12 mouse cellular contexts compared by ENCODE assay signal in the genomic region with DNA sequence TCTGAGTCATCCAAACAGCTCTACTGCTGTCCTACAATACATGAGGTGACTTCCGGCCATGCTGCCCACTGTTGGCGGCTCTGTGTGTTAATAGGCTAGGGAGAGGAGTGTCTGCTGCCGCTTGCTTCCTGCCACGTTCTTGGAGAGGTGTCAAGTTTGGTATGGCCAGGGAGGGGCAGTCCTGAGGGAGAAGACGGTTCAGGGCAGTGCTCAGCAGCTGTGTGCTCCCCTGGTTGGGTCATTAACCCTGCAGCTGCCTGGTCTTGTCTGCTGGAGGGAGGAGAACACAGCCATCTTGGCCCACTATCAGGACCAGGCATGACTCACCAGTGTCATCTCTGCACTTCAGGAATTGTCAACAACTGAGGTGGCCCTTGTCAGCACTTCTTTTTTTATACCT. TPM values are rescaled to one million over a fixed set of nuclear protein-coding genes. Genes with fewer than 3 reads are reported as not detected.
DNase-seq lines count a peak whose midpoint lies in the region; ATAC-seq lines count a peak whose summit lies in the region.
"Had no signal": no experiment of that assay in that cellular context is flagged by ENCODE, and none has a peak within 500 bp of the region (broad histone marks: within the 10 kb centered on the region; RNA-seq: fewer than 3 reads in every experiment).

No protein-coding gene starts in this region.

- no peak overlapping the region for H3K9ac ChIP-seq in neural tube, embryonic 11.5 days (ENCODE audit: low read length)
- H3K9ac ChIP-seq in neural tube, embryonic 15.5 days (replicated peaks), result no peak overlapping the region

- no peak overlapping the region for H3K4me3 ChIP-seq in neural tube, embryonic 11.5 days (ENCODE audit: low read depth, low read length)
- no peak overlapping the region for H3K4me3 ChIP-seq in neural tube, embryonic 15.5 days (replicated peaks)

- no peaks in the 10 kb centered on the region for H3K9me3 ChIP-seq in neural tube, embryonic 11.5 days (ENCODE audit: control insufficient read depth, low read length)
- H3K9me3 ChIP-seq in neural tube, embryonic 15.5 days (replicated peaks), result no peaks in the 10 kb centered on the region

- intact Hi-C loops in gastrocnemius, postnatal 14 days (cut with DNase I; ENCODE audit: low total_unique reads), result no loop called here

- H3K27ac ChIP-seq in neural tube, embryonic 11.5 days (ENCODE audit: low read depth, low read length), result no peak overlapping the region
- no peak overlapping the region for H3K27ac ChIP-seq in neural tube, embryonic 15.5 days (replicated peaks)
- H3K27ac ChIP-seq: macrophage had no signal

- H3K27me3 ChIP-seq in neural tube, embryonic 11.5 days (ENCODE audit: control insufficient read depth, insufficient read depth, low read length), result no peaks in the 10 kb centered on the region
- H3K27me3 ChIP-seq in neural tube, embryonic 15.5 days (replicated peaks), result no peaks in the 10 kb centered on the region

- no peak overlapping the region for H3K4me2 ChIP-seq in neural tube, embryonic 11.5 days (ENCODE audit: low read depth)
- no peak overlapping the region for H3K4me2 ChIP-seq in neural tube, embryonic 15.5 days

- no peak for ATAC-seq in neural tube, embryonic 11.5 days (ENCODE audit: insufficient read depth, low FRiP score, low TSS enrichment)
- ATAC-seq in neural tube, embryonic 15.5 days (ENCODE audit: low FRiP score), result no peak

- 62% methylated on average over 5 of the region's 5 CpGs for WGBS in neural tube, embryonic 11.5 days
- WGBS in neural tube, embryonic 15.5 days, result 53% methylated on average over 5 of the region's 5 CpGs

- peaks cover 25% of the 10 kb centered on the region for H3K36me3 ChIP-seq in neural tube, embryonic 11.5 days (ENCODE audit: control insufficient read depth, insufficient read depth, low read length)
- H3K36me3 ChIP-seq in neural tube, embryonic 15.5 days, result peaks cover 79% of the 10 kb centered on the region

- peak; percentile 32 for DNase-seq in gastrocnemius, postnatal 14 days
- DNase-seq in gastrocnemius, adult 18-20 months (ENCODE audit: low spot score), result no peak
- DNase-seq in neural tube, embryonic 11.5 days (ENCODE audit: low spot score), result peak; percentile 9
- DNase-seq in liver, result peak; percentile 39
- DNase-seq in embryo, embryonic 10.5 days (ENCODE audit: low spot score), result no peak
- DNase-seq in thymus, postnatal 4 days, result no peak
- no peak for DNase-seq in T-cell, adult 2 months (ENCODE audit: low spot score)
- DNase-seq: layer of hippocampus, adult 9-11 months; thymus, postnatal 36 days had no signal

- H3K4me1 ChIP-seq in neural tube, embryonic 11.5 days (ENCODE audit: control insufficient read depth, insufficient read depth, low read length), result no peaks in the 10 kb centered on the region
- H3K4me1 ChIP-seq in neural tube, embryonic 15.5 days, result peaks cover 2% of the 10 kb centered on the region; the same call in 1 of the 2 replicates

RNA-seq across cellular contexts. Expression of gene Gtpbp2, which starts 7.5 kb away (rescaled TPM):
- 10 to 100 TPM; 45.4 to 56.3 TPM for total RNA-seq in gastrocnemius, postnatal 14 days (2021)
- 10 to 100 TPM; 41.0 to 41.4 TPM for total RNA-seq in gastrocnemius, adult 18-20 months (2021)
- 23.8 and 27.3 TPM in 2 replicates for polyA plus RNA-seq in neural tube, embryonic 11.5 days (2014; fragmentation: Nextera tagmentation; extraction: Ambion mirVana)
- polyA plus RNA-seq in neural tube, embryonic 15.5 days (2015; fragmentation: Nextera tagmentation; extraction: Ambion mirVana), result 41.3 and 43.5 TPM in 2 replicates

RNA-seq across cellular contexts. Expression of gene Mad2l1bp, which starts 15.0 kb away (rescaled TPM):
- total RNA-seq in gastrocnemius, postnatal 14 days (2021), result 10 to 100 TPM; 14.6 to 15.6 TPM
- total RNA-seq in gastrocnemius, adult 18-20 months (2021), result 10 to 100 TPM; 16.6 to 19.3 TPM
- 34.3 and 36.0 TPM in 2 replicates for polyA plus RNA-seq in neural tube, embryonic 11.5 days (2014; fragmentation: Nextera tagmentation; extraction: Ambion mirVana)
- polyA plus RNA-seq in neural tube, embryonic 15.5 days (2015; fragmentation: Nextera tagmentation; extraction: Ambion mirVana), result 21.7 and 24.6 TPM in 2 replicates

RNA-seq across cellular contexts. Expression of gene Rsph9, which starts 24.3 kb away (rescaled TPM):
- total RNA-seq in gastrocnemius, postnatal 14 days (2021), result under 1 TPM; 0.43 to 0.66 TPM
- total RNA-seq in gastrocnemius, adult 18-20 months (2021), result under 1 TPM; 0.47 to 0.57 TPM
- polyA plus RNA-seq in neural tube, embryonic 11.5 days (2014; fragmentation: Nextera tagmentation; extraction: Ambion mirVana), result 8.9 and 12.6 TPM in 2 replicates
- polyA plus RNA-seq in neural tube, embryonic 15.5 days (2015; fragmentation: Nextera tagmentation; extraction: Ambion mirVana), result 37.9 and 39.3 TPM in 2 replicates
- total RNA-seq: neutrophil, adult 5-6 weeks had no signal

RNA-seq across cellular contexts. Expression of gene Polh, which starts 34.1 kb away (rescaled TPM):
- total RNA-seq in gastrocnemius, postnatal 14 days (2021), result 10 to 100 TPM; 11.2 to 13.5 TPM
- total RNA-seq in gastrocnemius, adult 18-20 months (2021), result 10 to 100 TPM; 12.0 to 12.7 TPM
- polyA plus RNA-seq in neural tube, embryonic 11.5 days (2014; fragmentation: Nextera tagmentation; extraction: Ambion mirVana), result 8.9 and 9.5 TPM in 2 replicates
- polyA plus RNA-seq in neural tube, embryonic 15.5 days (2015; fragmentation: Nextera tagmentation; extraction: Ambion mirVana), result 7.9 and 8.8 TPM in 2 replicates

RNA-seq across cellular contexts. Expression of gene Xpo5, which starts 34.3 kb away (rescaled TPM):
- 10 to 100 TPM; 11.5 to 12.6 TPM for total RNA-seq in gastrocnemius, postnatal 14 days (2021)
- total RNA-seq in gastrocnemius, adult 18-20 months (2021), result 1 to 10 TPM; 9.0 to 9.6 TPM
- 68.4 and 73.4 TPM in 2 replicates for polyA plus RNA-seq in neural tube, embryonic 11.5 days (2014; fragmentation: Nextera tagmentation; extraction: Ambion mirVana)
- polyA plus RNA-seq in neural tube, embryonic 15.5 days (2015; fragmentation: Nextera tagmentation; extraction: Ambion mirVana), result 29.9 and 31.0 TPM in 2 replicates

Comparison
In these comparisons a context has a peak if more than half of its experiments do, and no peak if none do; other contexts are left out.
1. DNase-seq: peak in gastrocnemius, postnatal 14 days (single experiment), neural tube, embryonic 11.5 days (single experiment) and liver (single experiment); none in gastrocnemius, adult 18-20 months (single experiment), embryo, embryonic 10.5 days (single experiment), thymus, postnatal 4 days (single experiment) and T-cell, adult 2 months (single experiment).